Mouse (Mus musculus) limb, embryonic 15.5 days (tissue): ENCODE measurements at regions not wholly inside any gene's neighbourhood (a gene's known extent, or its start where the extent isn't known, plus 50 kb on each side); places are given as distances from the start of the nearest gene placed in this dataset.

ENCODE experiments used
- ATAC-seq: fragments of 200-750 bp; cut with Nextera tagmentation; 2 replicates; pipeline ENCODE4 v1.8.0; 2017; ENCODE audit warnings: low read depth, moderate TSS enrichment; ENCODE audit not compliant: insufficient number of reproducible peaks, low FRiP score, low TSS enrichment
- H3K27ac ChIP-seq: fragments of 300-500 bp; sonication (generic); 2 replicates; pipeline ENCODE4 v1.5.1; 2015; ENCODE audit warnings: moderate library complexity, mild to moderate bottlenecking, inconsistent platforms
- H3K27me3 ChIP-seq: fragments of 300-500 bp; sonication (generic); 2 replicates; pipeline ENCODE4 v1.6.1; 2015; ENCODE audit warnings: inconsistent platforms
- H3K36me3 ChIP-seq: fragments of 300-500 bp; sonication (generic); 2 replicates; pipeline ENCODE4 v1.6.1; 2015; ENCODE audit warnings: inconsistent platforms
- H3K4me1 ChIP-seq: fragments of 300-500 bp; sonication (generic); 2 replicates; pipeline ENCODE4 v1.6.1; 2015; ENCODE audit warnings: inconsistent platforms
- H3K4me2 ChIP-seq: fragments of 300-500 bp; sonication (generic); 2 replicates; pipeline ENCODE4 v1.6.1; 2015; ENCODE audit warnings: mild to moderate bottlenecking, inconsistent platforms
- H3K4me3 ChIP-seq: fragments of 300-500 bp; sonication (generic); 2 replicates; pipeline ENCODE4 v1.5.1; 2015; ENCODE audit warnings: mild to moderate bottlenecking, inconsistent platforms
- H3K9ac ChIP-seq: fragments of 300-500 bp; sonication (generic); 2 replicates; pipeline ENCODE4 v1.6.1; 2015; ENCODE audit warnings: inconsistent platforms
- H3K9me3 ChIP-seq: fragments of 300-500 bp; sonication (generic); 2 replicates; pipeline ENCODE4 v1.6.1; 2016; ENCODE audit warnings: inconsistent platforms
- WGBS: fragments of 180-500 bp; shearing (Covaris S2); methylation state at CpG from one replicate; pipeline ENCODE4 v1.1.7; 2015; 5-methylcytosine and 5-hydroxymethylcytosine counted together

DNA sequence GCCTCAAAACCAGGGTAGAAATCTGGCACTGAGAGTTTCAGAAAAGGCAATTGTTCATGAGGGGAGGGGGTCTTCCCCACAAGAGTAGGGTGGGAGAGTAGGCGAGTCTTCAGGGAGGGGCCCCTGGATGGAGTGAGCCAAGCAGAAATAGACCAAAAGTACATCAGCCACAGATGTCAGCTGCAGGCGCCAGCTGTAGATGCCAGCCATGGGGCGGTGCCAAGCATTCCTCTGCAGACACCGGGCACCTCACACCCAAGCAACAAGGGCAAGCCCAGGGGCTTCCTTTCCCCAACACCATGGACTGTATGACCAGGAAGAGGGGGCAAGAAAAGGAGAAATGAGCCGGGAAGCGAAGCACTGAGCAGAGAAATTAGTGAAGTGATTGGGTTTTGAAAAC, 613.9 kb upstream of the 2610301B20Rik start:
- H3K36me3 ChIP-seq: no peaks in the 10 kb centered on the region
- no peak overlapping the region for H3K4me3 ChIP-seq
- H3K4me2 ChIP-seq: no peak overlapping the region
- no peak for ATAC-seq
- H3K27ac ChIP-seq: no peak overlapping the region
- no peaks in the 10 kb centered on the region for H3K9me3 ChIP-seq
- WGBS: 77% methylated on average over 6 of the region's 6 CpGs
- no peak overlapping the region for H3K9ac ChIP-seq
- no peaks in the 10 kb centered on the region for H3K27me3 ChIP-seq
- H3K4me1 ChIP-seq: no peaks in the 10 kb centered on the region

DNA sequence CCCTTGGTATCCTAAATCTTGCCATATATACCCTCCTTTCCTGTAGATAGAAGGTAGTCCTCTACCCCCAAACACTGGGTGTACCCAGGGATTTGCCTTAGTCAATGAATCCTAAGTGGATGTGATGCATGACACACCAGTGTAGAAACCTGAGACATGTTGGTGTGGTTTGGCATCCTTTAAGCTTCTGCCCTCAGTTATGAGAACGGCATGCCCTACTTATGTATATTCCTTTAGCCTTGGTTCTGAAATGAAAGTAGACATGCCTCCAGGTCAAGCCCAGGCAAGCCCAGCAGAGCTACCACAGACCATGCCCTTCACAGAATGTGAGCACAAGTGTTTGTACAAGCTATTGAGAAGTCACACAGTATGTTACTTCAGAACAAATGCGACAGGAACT, 608.4 kb upstream of the 2610301B20Rik start:
- no peak overlapping the region for H3K27ac ChIP-seq
- no peak overlapping the region for H3K9ac ChIP-seq
- no peak for ATAC-seq
- H3K4me1 ChIP-seq: no peaks in the 10 kb centered on the region
- no peak overlapping the region for H3K4me3 ChIP-seq
- no peaks in the 10 kb centered on the region for H3K36me3 ChIP-seq
- H3K9me3 ChIP-seq: no peaks in the 10 kb centered on the region
- H3K27me3 ChIP-seq: no peaks in the 10 kb centered on the region
- no peak overlapping the region for H3K4me2 ChIP-seq
- 56% methylated on average over 2 of the region's 2 CpGs for WGBS

- ATAC-seq: no peak
- no peak overlapping the region for H3K4me3 ChIP-seq
- H3K27ac ChIP-seq: no peak overlapping the region
- H3K4me1 ChIP-seq: no peaks in the 10 kb centered on the region
- 25% methylated on average over 2 of the region's 2 CpGs for WGBS
- no peaks in the 10 kb centered on the region for H3K9me3 ChIP-seq
- no peak overlapping the region for H3K9ac ChIP-seq
- H3K27me3 ChIP-seq: no peaks in the 10 kb centered on the region
- no peak overlapping the region for H3K4me2 ChIP-seq
- H3K36me3 ChIP-seq: no peaks in the 10 kb centered on the region
Observed at GRCm38 (mm10) chr4:10285562-10285961, 588.7 kb upstream of the 2610301B20Rik start.

- no peak for ATAC-seq
- Histone ChIP-seq H3K36me3 (no peaks in the 10 kb centered on the region), H3K9ac (no peak overlapping the region), H3K4me1 (no peaks in the 10 kb centered on the region), H3K27ac (no peak overlapping the region), H3K27me3 (no peaks in the 10 kb centered on the region), H3K4me3 (no peak overlapping the region), H3K4me2 (no peak overlapping the region), H3K9me3 (no peaks in the 10 kb centered on the region)
- 71% methylated on average over 3 of the region's 3 CpGs for WGBS
Observed at GRCm38 (mm10) chr4:10290326-10290725, 584.0 kb upstream of the 2610301B20Rik start.

DNA sequence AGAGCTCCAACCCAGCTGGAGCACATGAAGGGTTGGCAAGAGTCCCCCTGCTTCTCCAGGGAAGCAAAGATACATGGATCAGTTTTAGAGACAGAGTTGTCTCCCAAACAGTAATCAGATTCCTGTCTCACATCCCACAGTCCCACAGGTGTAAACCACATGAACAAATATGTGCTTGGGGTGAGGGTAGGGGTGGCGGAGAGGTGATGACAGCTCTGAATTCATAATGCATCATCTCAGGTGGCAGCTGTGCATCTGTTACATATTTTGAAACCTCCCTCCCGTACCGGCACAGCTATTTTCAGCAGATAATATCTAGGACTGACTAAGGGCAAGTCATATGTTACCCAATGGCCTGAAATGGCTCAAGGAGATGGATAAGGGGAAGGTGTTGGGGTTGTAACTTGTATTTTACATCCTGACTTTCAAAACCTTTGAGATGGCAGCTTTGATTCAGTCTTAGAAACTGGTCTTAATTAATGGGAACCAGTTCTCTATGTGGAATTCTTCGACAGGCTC, 579.2 kb upstream of the 2610301B20Rik start:
- ATAC-seq: no peak
- Histone ChIP-seq H3K27ac (no peak overlapping the region), H3K4me1 (no peaks in the 10 kb centered on the region), H3K36me3 (no peaks in the 10 kb centered on the region), H3K4me2 (no peak overlapping the region), H3K27me3 (no peaks in the 10 kb centered on the region), H3K4me3 (no peak overlapping the region), H3K9ac (no peak overlapping the region), H3K9me3 (no peaks in the 10 kb centered on the region)
- WGBS: 48% methylated on average over 4 of the region's 4 CpGs

DNA sequence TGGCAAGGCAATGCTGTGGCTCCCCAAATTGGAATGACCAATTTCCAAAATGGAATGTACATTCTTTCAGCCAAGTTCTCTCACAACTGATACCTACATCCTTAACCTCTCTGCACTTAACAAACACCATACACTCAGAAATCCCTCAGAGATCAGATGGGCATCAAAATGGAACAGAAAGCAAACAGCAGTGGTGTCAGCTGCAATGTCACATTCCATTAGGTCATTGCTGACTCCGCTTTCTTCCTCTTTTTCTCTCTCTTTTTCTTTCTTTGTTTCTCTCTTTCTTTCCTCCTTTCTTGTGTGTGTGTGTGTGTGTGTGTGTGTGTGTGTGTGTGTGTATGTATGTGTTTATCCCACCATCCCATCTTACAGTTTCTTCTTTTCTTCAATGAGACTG, 578.1 kb upstream of the 2610301B20Rik start:
- ATAC-seq: no peak
- Histone ChIP-seq H3K4me2 (no peak overlapping the region), H3K27me3 (no peaks in the 10 kb centered on the region), H3K9ac (no peak overlapping the region), H3K9me3 (no peaks in the 10 kb centered on the region), H3K4me1 (no peaks in the 10 kb centered on the region), H3K36me3 (no peaks in the 10 kb centered on the region), H3K4me3 (no peak overlapping the region), H3K27ac (no peak overlapping the region)
- WGBS: 94% methylated on average over 1 of the region's 1 CpGs

- no peaks in the 10 kb centered on the region for H3K36me3 ChIP-seq
- no peaks in the 10 kb centered on the region for H3K4me1 ChIP-seq
- no peak overlapping the region for H3K4me2 ChIP-seq
- no peak overlapping the region for H3K9ac ChIP-seq
- no peak for ATAC-seq
- H3K4me3 ChIP-seq: no peak overlapping the region
- H3K27me3 ChIP-seq: no peaks in the 10 kb centered on the region
- no peaks in the 10 kb centered on the region for H3K9me3 ChIP-seq
- 42% methylated on average over 5 of the region's 5 CpGs for WGBS
- H3K27ac ChIP-seq: no peak overlapping the region
Observed at GRCm38 (mm10) chr4:10311886-10312285, 562.4 kb upstream of the 2610301B20Rik start.

- no peaks in the 10 kb centered on the region for H3K9me3 ChIP-seq
- H3K27ac ChIP-seq: no peak overlapping the region
- no peak for ATAC-seq
- WGBS: 62% methylated on average over 4 of the region's 4 CpGs
- H3K4me1 ChIP-seq: no peaks in the 10 kb centered on the region
- H3K9ac ChIP-seq: no peak overlapping the region
- no peak overlapping the region for H3K4me2 ChIP-seq
- no peaks in the 10 kb centered on the region for H3K36me3 ChIP-seq
- no peaks in the 10 kb centered on the region for H3K27me3 ChIP-seq
- no peak overlapping the region for H3K4me3 ChIP-seq
Observed at GRCm38 (mm10) chr4:10315144-10315543, 559.2 kb upstream of the 2610301B20Rik start.

DNA sequence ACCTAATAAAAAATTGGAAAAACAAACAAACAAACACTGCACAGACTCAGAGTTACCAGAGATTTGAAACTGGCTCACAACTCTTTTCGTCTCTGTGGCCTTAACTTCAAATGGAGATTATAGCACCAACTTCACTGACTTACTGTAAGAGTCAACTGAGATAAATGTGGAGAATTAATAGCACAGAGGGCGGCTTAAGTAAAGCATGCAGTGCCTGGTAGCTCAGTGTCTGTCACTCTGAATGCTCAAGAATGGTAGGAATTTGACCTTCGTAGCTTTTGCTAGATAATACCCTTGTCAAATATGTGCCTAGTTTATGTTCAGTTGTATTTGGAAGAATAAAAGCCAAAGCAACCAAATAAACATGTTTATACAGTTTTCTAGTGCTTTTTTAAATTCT, 558.4 kb upstream of the 2610301B20Rik start:
- H3K4me2 ChIP-seq: no peak overlapping the region
- WGBS: 73% methylated on average over 3 of the region's 3 CpGs
- H3K36me3 ChIP-seq: no peaks in the 10 kb centered on the region
- ATAC-seq: no peak
- H3K9ac ChIP-seq: no peak overlapping the region
- no peak overlapping the region for H3K4me3 ChIP-seq
- no peaks in the 10 kb centered on the region for H3K4me1 ChIP-seq
- H3K27me3 ChIP-seq: no peaks in the 10 kb centered on the region
- no peaks in the 10 kb centered on the region for H3K9me3 ChIP-seq
- no peak overlapping the region for H3K27ac ChIP-seq

DNA sequence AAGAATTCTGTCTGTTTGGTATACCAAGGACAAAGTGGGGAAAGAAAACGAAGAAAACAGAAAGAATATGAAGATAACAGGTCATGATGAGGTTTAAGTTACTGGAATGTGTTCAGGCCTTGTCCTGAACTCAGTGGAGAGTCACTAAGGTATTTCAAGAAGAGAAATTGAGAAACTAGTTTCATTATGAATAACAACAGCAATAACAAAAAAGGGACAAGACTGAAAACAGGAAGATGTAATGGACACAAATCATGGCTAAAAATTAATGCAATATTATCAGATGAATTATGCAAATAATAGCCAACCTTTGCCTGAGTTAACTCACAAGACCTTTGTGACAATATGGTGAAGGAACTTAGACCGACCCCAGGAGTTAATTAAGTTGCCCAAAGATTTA, 530.2 kb upstream of the 2610301B20Rik start:
- no peak for ATAC-seq
- WGBS: 59% methylated on average over 2 of the region's 2 CpGs
- H3K9me3 ChIP-seq: no peaks in the 10 kb centered on the region
- no peaks in the 10 kb centered on the region for H3K4me1 ChIP-seq
- H3K36me3 ChIP-seq: no peaks in the 10 kb centered on the region
- H3K9ac ChIP-seq: no peak overlapping the region
- no peak overlapping the region for H3K4me3 ChIP-seq
- no peaks in the 10 kb centered on the region for H3K27me3 ChIP-seq
- H3K27ac ChIP-seq: no peak overlapping the region
- no peak overlapping the region for H3K4me2 ChIP-seq

- Histone ChIP-seq H3K27me3 (no peaks in the 10 kb centered on the region), H3K9ac (no peak overlapping the region), H3K4me3 (no peak overlapping the region), H3K27ac (no peak overlapping the region), H3K4me2 (no peak overlapping the region), H3K9me3 (no peaks in the 10 kb centered on the region), H3K36me3 (no peaks in the 10 kb centered on the region), H3K4me1 (no peaks in the 10 kb centered on the region)
- ATAC-seq: no peak
- 69% methylated on average over 4 of the region's 4 CpGs for WGBS
Observed at GRCm38 (mm10) chr4:10351876-10352627, 522.2 kb upstream of the 2610301B20Rik start.

- WGBS: 55% methylated on average over 3 of the region's 3 CpGs
- H3K4me3 ChIP-seq: no peak overlapping the region
- no peaks in the 10 kb centered on the region for H3K27me3 ChIP-seq
Observed at GRCm38 (mm10) chr4:10357572-10357971, 516.7 kb upstream of the 2610301B20Rik start.

DNA sequence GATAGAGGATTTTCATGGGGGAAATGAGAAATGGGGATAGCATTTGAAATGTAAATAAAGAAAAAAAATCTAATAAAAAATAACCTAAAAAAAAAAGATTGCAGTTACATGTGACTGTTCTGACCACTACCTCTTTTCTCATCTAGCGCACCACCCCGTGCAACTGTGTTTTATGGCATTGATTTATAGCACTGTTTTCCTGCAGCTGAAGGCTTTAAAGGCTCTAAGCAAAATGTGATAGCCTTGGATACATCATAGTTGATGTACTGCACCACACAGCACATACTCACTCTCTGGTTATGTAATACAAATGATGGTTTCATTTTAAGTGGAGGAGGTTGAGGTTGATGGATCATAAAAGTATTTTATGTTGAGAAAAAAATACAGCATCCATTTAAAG, 484.5 kb upstream of the 2610301B20Rik start:
- no peak for ATAC-seq
- Histone ChIP-seq H3K36me3 (no peaks in the 10 kb centered on the region), H3K27ac (no peak overlapping the region), H3K4me3 (no peak overlapping the region), H3K4me1 (no peaks in the 10 kb centered on the region), H3K9ac (no peak overlapping the region), H3K27me3 (no peaks in the 10 kb centered on the region), H3K9me3 (no peaks in the 10 kb centered on the region), H3K4me2 (no peak overlapping the region)
- WGBS: 44% methylated on average over 2 of the region's 2 CpGs

More at GRCm38 (mm10) chr4:10357572-10357971, 516.7 kb upstream of the 2610301B20Rik start:
- no peak overlapping the region for H3K27ac ChIP-seq
- no peaks in the 10 kb centered on the region for H3K36me3 ChIP-seq
- no peak for ATAC-seq
- H3K4me1 ChIP-seq: no peaks in the 10 kb centered on the region
- H3K4me2 ChIP-seq: no peak overlapping the region
- H3K9me3 ChIP-seq: no peaks in the 10 kb centered on the region
- H3K9ac ChIP-seq: no peak overlapping the region
